Mouse (Mus musculus): Measurements from ENCODE around the gene Mast4. TPM values are rescaled to one million over a fixed set of nuclear protein-coding genes. Genes with fewer than 3 reads are reported as not detected.

Gene Mast4
- polyA plus RNA-seq, 1 experiment = 10.8 TPM

GRCm38 (mm10) chr13:103140051-103140450 lies 194.2 kb downstream of the Mast4 start:
- no peaks in the 10 kb centered on the region for H3K36me3 ChIP-seq (ENCODE audit: control insufficient read depth, insufficient read depth)
- H3ac ChIP-seq (ENCODE audit: control insufficient read depth, insufficient read length, low read depth) = no peak overlapping the region
- H3K4me3 ChIP-seq (ENCODE audit: insufficient read depth, poor library complexity, severe bottlenecking) = no peak overlapping the region
- H3K27me3 ChIP-seq (ENCODE audit: control insufficient read depth, insufficient read depth, insufficient read length) = no peaks in the 10 kb centered on the region
- H3K79me3 ChIP-seq (ENCODE audit: low read depth) = no peaks in the 10 kb centered on the region
- H3K79me2 ChIP-seq (ENCODE audit: control insufficient read depth, insufficient read depth) = no peaks in the 10 kb centered on the region
- no peak for TF ChIP-seq MYOG (IDR thresholded peaks at IDR 0.05; ENCODE audit: control insufficient read depth, extremely low read depth, insufficient read length)
- TF ChIP-seq FOSL1 (IDR thresholded peaks at IDR 0.05; ENCODE audit: insufficient read depth, low read length, poor library complexity, severe bottlenecking) = no peak
- no peak for TF ChIP-seq MAX (IDR thresholded peaks at IDR 0.05)
- TF ChIP-seq CEBPB (IDR thresholded peaks at IDR 0.05; ENCODE audit: low read depth) = peak; percentile 18

- no peaks in the 10 kb centered on the region for H3K27me3 ChIP-seq (ENCODE audit: control insufficient read depth, insufficient read depth, insufficient read length)
- no peak for TF ChIP-seq CEBPB (IDR thresholded peaks at IDR 0.05; ENCODE audit: low read depth)
- no peak for TF ChIP-seq USF1 (IDR thresholded peaks at IDR 0.05; ENCODE audit: low read depth)
- no peak for TF ChIP-seq MAX (IDR thresholded peaks at IDR 0.05)
- TF ChIP-seq CTCF (IDR thresholded peaks at IDR 0.05; ENCODE audit: control insufficient read depth, insufficient read depth, insufficient read length) = no peak
- TF ChIP-seq MYOG (IDR thresholded peaks at IDR 0.05; ENCODE audit: control insufficient read depth, extremely low read depth, insufficient read length) = no peak
- no peak for TF ChIP-seq FOSL1 (IDR thresholded peaks at IDR 0.05; ENCODE audit: insufficient read depth, low read length, poor library complexity, severe bottlenecking)
- TF ChIP-seq MYOD1 (IDR thresholded peaks at IDR 0.05; ENCODE audit: control insufficient read depth, insufficient read length, low read depth) = no peak
- no peaks in the 10 kb centered on the region for H3K79me3 ChIP-seq (ENCODE audit: low read depth)
- no peak overlapping the region for H3ac ChIP-seq (ENCODE audit: control insufficient read depth, insufficient read length, low read depth)
- no peaks in the 10 kb centered on the region for H3K79me2 ChIP-seq (ENCODE audit: control insufficient read depth, insufficient read depth)
- no peak overlapping the region for H3K4me3 ChIP-seq (ENCODE audit: insufficient read depth, poor library complexity, severe bottlenecking)
- H3K36me3 ChIP-seq (ENCODE audit: control insufficient read depth, insufficient read depth) = no peaks in the 10 kb centered on the region
Observed at GRCm38 (mm10) chr13:103138298-103138697, 196.0 kb downstream of the Mast4 start.

GRCm38 (mm10) chr13:103135224-103135883 lies 198.9 kb downstream of the Mast4 start:
- no peaks in the 10 kb centered on the region for H3K79me2 ChIP-seq (ENCODE audit: control insufficient read depth, insufficient read depth)
- H3K79me3 ChIP-seq (ENCODE audit: low read depth) = no peaks in the 10 kb centered on the region
- no peak overlapping the region for H3ac ChIP-seq (ENCODE audit: control insufficient read depth, insufficient read length, low read depth)
- no peak overlapping the region for H3K4me3 ChIP-seq (ENCODE audit: insufficient read depth, poor library complexity, severe bottlenecking)
- H3K36me3 ChIP-seq (ENCODE audit: control insufficient read depth, insufficient read depth) = no peaks in the 10 kb centered on the region
- no peak for TF ChIP-seq USF1 (IDR thresholded peaks at IDR 0.05; ENCODE audit: low read depth)
- no peak for TF ChIP-seq CTCF (IDR thresholded peaks at IDR 0.05; ENCODE audit: control insufficient read depth, insufficient read depth, insufficient read length)
- no peak for TF ChIP-seq MAX (IDR thresholded peaks at IDR 0.05)
- no peak for TF ChIP-seq MYOG (IDR thresholded peaks at IDR 0.05; ENCODE audit: control insufficient read depth, extremely low read depth, insufficient read length)
- no peak for TF ChIP-seq CEBPB (IDR thresholded peaks at IDR 0.05; ENCODE audit: low read depth)
- no peak for TF ChIP-seq FOSL1 (IDR thresholded peaks at IDR 0.05; ENCODE audit: insufficient read depth, low read length, poor library complexity, severe bottlenecking)
- no peaks in the 10 kb centered on the region for H3K27me3 ChIP-seq (ENCODE audit: control insufficient read depth, insufficient read depth, insufficient read length)

DNA sequence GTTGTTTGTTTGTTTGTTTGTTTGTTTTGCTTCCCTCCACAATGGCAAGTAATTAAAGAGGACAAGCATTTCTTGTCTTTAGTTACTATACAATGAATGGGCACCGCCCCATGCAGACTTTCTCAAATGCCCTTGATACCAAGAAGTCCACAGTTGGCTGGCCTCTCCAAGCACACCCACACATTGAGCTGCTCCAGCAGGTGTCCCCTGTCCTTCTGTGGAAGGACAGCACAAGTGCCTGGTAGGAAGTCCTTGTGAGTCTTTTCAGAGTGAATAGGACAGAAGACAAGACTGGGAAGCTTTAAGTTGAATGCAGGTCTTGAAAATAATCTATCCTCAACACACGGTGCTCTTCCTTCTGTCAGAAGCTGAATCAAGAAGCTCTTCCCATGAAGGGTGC lies 202.5 kb downstream of the Mast4 start:
- H3ac ChIP-seq (ENCODE audit: control insufficient read depth, insufficient read length, low read depth) = no peak overlapping the region
- no peak overlapping the region for H3K4me3 ChIP-seq (ENCODE audit: insufficient read depth, poor library complexity, severe bottlenecking)
- no peaks in the 10 kb centered on the region for H3K79me3 ChIP-seq (ENCODE audit: low read depth)
- H3K27me3 ChIP-seq (ENCODE audit: control insufficient read depth, insufficient read depth, insufficient read length) = no peaks in the 10 kb centered on the region
- TF ChIP-seq CEBPB (IDR thresholded peaks at IDR 0.05; ENCODE audit: low read depth) (no peak), MYOD1 (IDR thresholded peaks at IDR 0.05; ENCODE audit: control insufficient read depth, insufficient read length, low read depth) (no peak), FOSL1 (IDR thresholded peaks at IDR 0.05; ENCODE audit: insufficient read depth, low read length, poor library complexity, severe bottlenecking) (no peak), USF1 (IDR thresholded peaks at IDR 0.05; ENCODE audit: low read depth) (no peak), MAX (IDR thresholded peaks at IDR 0.05) (no peak), CTCF (IDR thresholded peaks at IDR 0.05; ENCODE audit: control insufficient read depth, insufficient read depth, insufficient read length) (no peak), MYOG (IDR thresholded peaks at IDR 0.05; ENCODE audit: control insufficient read depth, extremely low read depth, insufficient read length) (no peak)
- no peaks in the 10 kb centered on the region for H3K79me2 ChIP-seq (ENCODE audit: control insufficient read depth, insufficient read depth)
- no peaks in the 10 kb centered on the region for H3K36me3 ChIP-seq (ENCODE audit: control insufficient read depth, insufficient read depth)

- Histone ChIP-seq H3K79me2 (ENCODE audit: control insufficient read depth, insufficient read depth) (no peaks in the 10 kb centered on the region), H3ac (ENCODE audit: control insufficient read depth, insufficient read length, low read depth) (no peak overlapping the region), H3K27me3 (ENCODE audit: control insufficient read depth, insufficient read depth, insufficient read length) (no peaks in the 10 kb centered on the region), H3K36me3 (ENCODE audit: control insufficient read depth, insufficient read depth) (no peaks in the 10 kb centered on the region), H3K4me3 (ENCODE audit: insufficient read depth, poor library complexity, severe bottlenecking) (no peak overlapping the region), H3K79me3 (ENCODE audit: low read depth) (no peaks in the 10 kb centered on the region)
- no peak for TF ChIP-seq MYOD1 (IDR thresholded peaks at IDR 0.05; ENCODE audit: control insufficient read depth, insufficient read length, low read depth)
- no peak for TF ChIP-seq FOSL1 (IDR thresholded peaks at IDR 0.05; ENCODE audit: insufficient read depth, low read length, poor library complexity, severe bottlenecking)
- TF ChIP-seq CEBPB (IDR thresholded peaks at IDR 0.05; ENCODE audit: low read depth) = no peak
- TF ChIP-seq MYOG (IDR thresholded peaks at IDR 0.05; ENCODE audit: control insufficient read depth, extremely low read depth, insufficient read length) = no peak
- TF ChIP-seq CTCF (IDR thresholded peaks at IDR 0.05; ENCODE audit: control insufficient read depth, insufficient read depth, insufficient read length) = no peak
- no peak for TF ChIP-seq USF1 (IDR thresholded peaks at IDR 0.05; ENCODE audit: low read depth)
- no peak for TF ChIP-seq MAX (IDR thresholded peaks at IDR 0.05)
Observed at GRCm38 (mm10) chr13:103129130-103129797, 205.0 kb downstream of the Mast4 start.

Data from C2C12 (cell line).